Mouse (Mus musculus): ENCODE data around the gene Ddx4. TPM values are rescaled to one million over a fixed set of nuclear protein-coding genes. Genes with fewer than 3 reads are reported as not detected.

Gene Ddx4
- polyA plus RNA-seq, 1 experiment from 2014 or later: 0.64 TPM

GRCm38 (mm10) chr13:112551641-112552548 lies 100.4 kb downstream of the Ddx4 start:
- H3K27ac ChIP-seq (replicated peaks): no peak overlapping the region
- no peaks in the 10 kb centered on the region for H3K27me3 ChIP-seq (replicated peaks)
- no peaks in the 10 kb centered on the region for H3K9me3 ChIP-seq
- no peak for ATAC-seq (ENCODE audit: extremely low read depth, insufficient number of reproducible peaks, low FRiP score, low TSS enrichment)
- no peak overlapping the region for H3K4me3 ChIP-seq
- no peak overlapping the region for H3K4me2 ChIP-seq
- H3K36me3 ChIP-seq: no peaks in the 10 kb centered on the region
- WGBS: 63% methylated on average over 7 of the region's 7 CpGs
- no peaks in the 10 kb centered on the region for H3K4me1 ChIP-seq
- no peak overlapping the region for H3K9ac ChIP-seq

Other genes starting within 250 kb of the Ddx4 start
- 42.1 TPM in 2 replicates for gene Il6st, start 188.4 kb downstream of the Ddx4 start, polyA plus RNA-seq (2015; fragmentation: Nextera tagmentation; extraction: Ambion mirVana)
- gene Il31ra, start 58.1 kb downstream of the Ddx4 start, polyA plus RNA-seq (2015; fragmentation: Nextera tagmentation; extraction: Ambion mirVana): 0.15 and 0.17 TPM in 2 replicates
- gene Slc38a9, start 8.3 kb upstream of the Ddx4 start, polyA plus RNA-seq (2015; fragmentation: Nextera tagmentation; extraction: Ambion mirVana): 10.3 and 11.5 TPM in 2 replicates
- gene Plpp1, start 148.3 kb upstream of the Ddx4 start, polyA plus RNA-seq (2015; fragmentation: Nextera tagmentation; extraction: Ambion mirVana): 49.9 and 54.1 TPM in 2 replicates